Comparison of ENCODE assay signal across 11 mouse cellular contexts in the genomic region with DNA sequence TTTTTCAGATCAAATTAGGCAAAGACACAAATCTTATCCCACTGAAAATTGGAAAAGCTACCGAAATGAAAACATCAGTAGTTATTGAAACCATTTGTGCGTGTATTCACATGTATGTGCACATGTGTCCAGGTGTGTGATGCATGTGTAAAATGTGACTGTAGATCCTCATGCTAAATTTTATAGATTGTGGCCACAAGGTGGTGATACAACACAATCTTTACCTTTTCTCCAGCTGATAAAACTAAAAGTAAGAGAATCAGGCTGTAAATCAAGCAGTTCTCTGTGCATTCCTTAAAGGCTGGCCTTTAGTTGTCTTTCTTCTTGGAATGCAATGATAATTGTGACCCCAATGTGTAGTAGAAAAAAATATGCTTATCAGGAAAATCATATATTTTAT. TPM values are rescaled to one million over a fixed set of nuclear protein-coding genes. Genes with fewer than 3 reads are reported as not detected.
A peak's percentile ranks its signal among the peaks of the same experiment; 100 is the strongest.
DNase-seq lines count a peak whose midpoint lies in the region; ATAC-seq lines count a peak whose summit lies in the region.
"Had no signal": no experiment of that assay in that cellular context is flagged by ENCODE, and none has a peak within 500 bp of the region (broad histone marks: within the 10 kb centered on the region; RNA-seq: fewer than 3 reads in every experiment).

No protein-coding gene starts in this region.

- WGBS in large intestine, adult 2 months, result 39% methylated on average over 2 of the region's 2 CpGs

- DNase-seq in adrenal gland, postnatal 14 days, result peak; percentile 19
- DNase-seq in adrenal gland, postnatal 4 days (ENCODE audit: low spot score in 2 of 2), result no peak
- peak; percentile 51 for DNase-seq in kidney, postnatal 14 days
- DNase-seq in kidney, adult 11 months, result no peak
- peak; percentile 13 for DNase-seq in Muller cell, postnatal 12 days (ENCODE audit: inconsistent ontology term)
- DNase-seq in large intestine, adult 2 months (ENCODE audit: low read depth, low spot score), result peak; percentile 21

- ATAC-seq in activated CD4-positive, CD25-positive, alpha-beta regulatory T cell, adult 4 months, result no peak
- no peak for ATAC-seq in megakaryocyte, adult 5-6 weeks (ENCODE audit: poor library complexity, severe bottlenecking)

RNA-seq across cellular contexts. Expression of a gene that starts 34.0 kb away (rescaled TPM):
- not detected in 2 replicates for total RNA-seq in adrenal gland, postnatal 14 days (2021)
- total RNA-seq in adrenal gland, postnatal 4 days (2021), result 1 to 10 TPM in 1 of 2 experiments, not detected in 1; 1.8 TPM
- not detected in 2 replicates for polyA plus RNA-seq in large intestine, adult 2 months (2012; rRNA removed)
- polyA plus RNA-seq in activated CD4-positive, CD25-positive, alpha-beta regulatory T cell, adult 4 months (2017; shearing (Covaris generic)), result not detected
- total RNA-seq in megakaryocyte, adult 5-6 weeks (2015), result not detected in 2 replicates
- not detected in 2 replicates for total RNA-seq in megakaryocyte, adult 5-6 weeks (2017)
- polyA plus RNA-seq: C2C12; embryonic facial prominence, embryonic 13.5 days; spleen, adult 2 months had no signal

Comparison
In these comparisons a context has a peak if more than half of its experiments do, and no peak if none do; other contexts are left out.
1. DNase-seq: peak in adrenal gland, postnatal 14 days (single experiment), kidney, postnatal 14 days (single experiment), Muller cell, postnatal 12 days (single experiment) and large intestine, adult 2 months (single experiment); none in adrenal gland, postnatal 4 days (0 of 2) and kidney, adult 11 months (single experiment).